Mouse (Mus musculus) hindbrain, postnatal 0 days (tissue): ENCODE results near the gene Krtap10-10. TPM values are rescaled to one million over a fixed set of nuclear protein-coding genes. Genes with fewer than 3 reads are reported as not detected.
A peak's percentile ranks its signal among the peaks of the same experiment; 100 is the strongest.

Source experiments
- ATAC-seq: fragments of 200-750 bp; cut with Nextera tagmentation; 2 replicates; pipeline ENCODE4 v1.8.0; 2017; ENCODE audit warnings: mild to moderate bottlenecking, moderate TSS enrichment, moderate library complexity
- DNase-seq: peaks from one replicate; pipeline ENCODE4 v3.0.0-alpha.2; 2015; ENCODE audit warnings: low spot score
- H3K27ac ChIP-seq: fragments of 300-500 bp; sonication (generic); 2 replicates; pipeline ENCODE4 v1.5.1; 2014; ENCODE audit warnings: mild to moderate bottlenecking
- H3K27me3 ChIP-seq: fragments of 300-500 bp; sonication (generic); 2 replicates; pipeline ENCODE4 v1.6.1; 2014; ENCODE audit warnings: low read length, mixed read lengths; ENCODE audit not compliant: insufficient read depth
- H3K36me3 ChIP-seq: fragments of 300-500 bp; sonication (generic); 2 replicates; pipeline ENCODE4 v1.6.1; 2014; ENCODE audit warnings: low read length, mixed read lengths; ENCODE audit not compliant: insufficient read depth
- H3K4me1 ChIP-seq: fragments of 300-500 bp; sonication (generic); 2 replicates; pipeline ENCODE4 v1.6.1; 2014; ENCODE audit warnings: antibody characterized with exemption, low read length, mixed read lengths; ENCODE audit not compliant: insufficient read depth
- H3K4me2 ChIP-seq: fragments of 300-500 bp; sonication (generic); 2 replicates; pipeline ENCODE4 v1.6.1; 2014; ENCODE audit warnings: low read depth, mild to moderate bottlenecking, low read length, moderate library complexity, mixed read lengths
- H3K4me3 ChIP-seq: fragments of 300-500 bp; sonication (generic); 2 replicates; pipeline ENCODE4 v1.5.1; 2014; ENCODE audit warnings: low read length
- H3K9ac ChIP-seq: fragments of 300-500 bp; sonication (generic); replicated peaks from 2 replicates; pipeline ENCODE4 v1.6.1; 2014; ENCODE audit warnings: mild to moderate bottlenecking, low read length, moderate library complexity, mixed read lengths
- H3K9me3 ChIP-seq: fragments of 300-500 bp; sonication (generic); 2 replicates; pipeline ENCODE4 v1.6.1; 2016; ENCODE audit warnings: low read length, mixed read lengths
- CTCF ChIP-seq: IDR thresholded peaks from 2 replicates; pipeline ENCODE4 v1.5.1; 2016; ENCODE audit warnings: antibody characterized with exemption, control low read depth, low read depth
- WGBS: fragments of 180-500 bp; shearing (Covaris S2); extraction: QIAGEN DNeasy Blood & Tissue Kit; methylation state at CpG from one replicate; pipeline ENCODE4 v1.1.7; 2014; 5-methylcytosine and 5-hydroxymethylcytosine counted together
- polyA plus RNA-seq: library from polyadenylated mRNA; unstranded; fragments of >200 nt; fragmentation: Nextera tagmentation; extraction: Ambion mirVana; gene quantifications from 2 replicates; pipeline ENCODE4 v1.2.1, GENCODE M21; 2015
- total RNA-seq: library from RNA; depleted of rRNA; stranded (reverse); fragments of >200 nt; gene quantifications from 2 replicates; pipeline ENCODE4 v1.2.3, GENCODE M21; 2014

Gene Krtap10-10
- total and polyA plus RNA-seq, 2 experiments from 2014 or later: not detected

GRCm38 (mm10) chr10:77804095-77804494, 31.7 kb upstream of the Krtap10-10 start:
- H3K27ac ChIP-seq: no peak overlapping the region
- H3K36me3 ChIP-seq: no peaks in the 10 kb centered on the region
- H3K4me1 ChIP-seq: no peaks in the 10 kb centered on the region
- no peak overlapping the region for H3K4me3 ChIP-seq
- H3K27me3 ChIP-seq: no peaks in the 10 kb centered on the region
- TF ChIP-seq CTCF: no peak
- 80% methylated on average over 3 of the region's 3 CpGs for WGBS
- no peak overlapping the region for H3K4me2 ChIP-seq
- DNase-seq (no peak), ATAC-seq (no peak)
- H3K9me3 ChIP-seq: no peaks in the 10 kb centered on the region
- H3K9ac ChIP-seq: no peak overlapping the region

GRCm38 (mm10) chr10:77811743-77812142, 24.0 kb upstream of the Krtap10-10 start, which contains the start of gene Gm9507:
Gm9507 (minus strand) TSS chr10:77811843.
- no peak within 1 kb of the TSS for H3K9ac ChIP-seq
- H3K4me2 ChIP-seq: no peak within 1 kb of the TSS
- no peaks in the 10 kb centered on the region for H3K27me3 ChIP-seq
- no peaks in the 10 kb centered on the region for H3K4me1 ChIP-seq
- 69% methylated on average over 5 of the region's 5 CpGs for WGBS
- no peak within 1 kb of the TSS for H3K4me3 ChIP-seq
- no peak within 1 kb of the TSS for H3K27ac ChIP-seq
- no peak for TF ChIP-seq CTCF
- DNase-seq: no peak
- no peaks in the 10 kb centered on the region for H3K9me3 ChIP-seq
- no peaks in the 10 kb centered on the region for H3K36me3 ChIP-seq
- no peak for ATAC-seq

DNA sequence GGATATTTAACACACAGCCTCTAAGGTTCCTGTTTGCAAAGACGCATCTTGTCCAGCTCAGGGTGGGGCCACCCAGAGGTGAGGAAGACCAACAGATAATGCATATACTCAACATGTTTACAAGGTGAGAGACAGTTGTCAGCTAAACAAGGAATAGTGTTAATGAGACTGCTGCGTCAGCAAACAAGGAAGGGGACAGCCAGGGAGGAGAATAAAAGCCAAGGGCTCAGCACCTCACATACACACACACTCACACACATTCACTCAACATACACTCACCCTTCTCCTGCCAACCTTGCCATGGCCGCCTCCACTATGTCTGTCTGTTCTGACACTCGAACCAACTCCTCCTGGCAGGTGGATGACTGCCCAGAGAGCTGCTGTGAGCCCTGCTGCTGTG, 21.4 kb upstream of the Krtap10-10 start, which contains the start of gene Gm2696:
TSS of gene Gm2696 (plus strand) at position 301 of the 400 bp plus-strand sequence.
- no peak for ATAC-seq
- H3K9me3 ChIP-seq: no peaks in the 10 kb centered on the region
- TF ChIP-seq CTCF: no peak
- DNase-seq: no peak
- no peaks in the 10 kb centered on the region for H3K4me1 ChIP-seq
- H3K27me3 ChIP-seq: no peaks in the 10 kb centered on the region
- H3K36me3 ChIP-seq: no peaks in the 10 kb centered on the region
- H3K4me2 ChIP-seq: no peak within 1 kb of the TSS
- no peak within 1 kb of the TSS for H3K4me3 ChIP-seq
- H3K27ac ChIP-seq: no peak within 1 kb of the TSS
- H3K9ac ChIP-seq: no peak within 1 kb of the TSS
- 44% methylated on average over 4 of the region's 4 CpGs for WGBS

GRCm38 (mm10) chr10:77815514-77815913, 20.2 kb upstream of the Krtap10-10 start:
- DNase-seq: peak; percentile 51
- Histone ChIP-seq H3K27me3 (no peaks in the 10 kb centered on the region), H3K9ac (no peak overlapping the region), H3K9me3 (no peaks in the 10 kb centered on the region), H3K27ac (no peak overlapping the region), H3K36me3 (no peaks in the 10 kb centered on the region), H3K4me3 (no peak overlapping the region), H3K4me2 (no peak overlapping the region), H3K4me1 (no peaks in the 10 kb centered on the region)
- TF ChIP-seq CTCF: peak; percentile 72
- WGBS: 30% methylated on average over 5 of the region's 5 CpGs
- peak; percentile 48; the same call in 1 of the 2 replicates for ATAC-seq

- TF ChIP-seq CTCF: no peak
- Histone ChIP-seq H3K4me1 (no peaks in the 10 kb centered on the region), H3K9ac (no peak overlapping the region), H3K27me3 (no peaks in the 10 kb centered on the region), H3K27ac (no peak overlapping the region), H3K4me2 (no peak overlapping the region), H3K4me3 (no peak overlapping the region), H3K36me3 (no peaks in the 10 kb centered on the region), H3K9me3 (no peaks in the 10 kb centered on the region)
- no peak for DNase-seq
- peak; percentile 52 for ATAC-seq
- 96% methylated on average over 4 of the region's 4 CpGs for WGBS
Observed at GRCm38 (mm10) chr10:77818523-77818922, 17.2 kb upstream of the Krtap10-10 start.

- DNase-seq: no peak
- Histone ChIP-seq H3K9ac (no peak overlapping the region), H3K27ac (no peak overlapping the region), H3K9me3 (no peaks in the 10 kb centered on the region), H3K27me3 (no peaks in the 10 kb centered on the region), H3K4me2 (no peak overlapping the region), H3K4me3 (no peak overlapping the region), H3K36me3 (no peaks in the 10 kb centered on the region), H3K4me1 (no peaks in the 10 kb centered on the region)
- 47% methylated on average over 4 of the region's 4 CpGs for WGBS
- ATAC-seq: no peak
- no peak for TF ChIP-seq CTCF
Observed at GRCm38 (mm10) chr10:77819203-77819602, 16.5 kb upstream of the Krtap10-10 start.

GRCm38 (mm10) chr10:77826951-77827350, 8.8 kb upstream of the Krtap10-10 start, which contains the start of gene Krtap10-4:
Krtap10-4 (minus strand) TSS chr10:77827095.
- WGBS: 56% methylated on average over 6 of the region's 6 CpGs
- Histone ChIP-seq H3K4me3 (no peak within 1 kb of the TSS), H3K9ac (no peak within 1 kb of the TSS), H3K36me3 (no peaks in the 10 kb centered on the region), H3K27ac (no peak within 1 kb of the TSS), H3K27me3 (no peaks in the 10 kb centered on the region), H3K4me2 (no peak within 1 kb of the TSS), H3K4me1 (no peaks in the 10 kb centered on the region), H3K9me3 (no peaks in the 10 kb centered on the region)
- no peak for TF ChIP-seq CTCF
- DNase-seq (no peak), ATAC-seq (no peak)
